Comparison of ENCODE assay signal across 31 mouse cellular contexts in genomic region chr9:91960556-91961325, GRCm38 (mm10).
DNase-seq lines count a peak whose midpoint lies in the region; ATAC-seq and TF ChIP-seq lines count a peak whose summit lies in the region.
"Had no signal": no experiment of that assay in that cellular context is flagged by ENCODE, and none has a peak within 500 bp of the region (broad histone marks: within the 10 kb centered on the region; RNA-seq: fewer than 3 reads in every experiment).

No protein-coding gene starts in this region.

- no peak overlapping the region for H3K4me3 ChIP-seq in layer of hippocampus, adult 2 months
- H3K4me3 ChIP-seq: embryonic facial prominence, embryonic 10.5 days; embryonic facial prominence, embryonic 15.5 days; forebrain, embryonic 12.5 days; heart, embryonic 12.5 days; hindbrain, embryonic 13.5 days; kidney, embryonic 15.5 days; neural tube, embryonic 13.5 days had no signal

- ATAC-seq in cerebellum, adult (ENCODE audit: insufficient number of reproducible peaks, low FRiP score, low TSS enrichment) = peak; percentile 56
- ATAC-seq: forebrain, postnatal 0 days; Patski had no signal

- no peak for TF ChIP-seq CTCF in layer of hippocampus, adult 2 months (conservative IDR thresholded peaks at IDR 0.05)

- peak overlapping the region; percentile 11; the same call in 1 of the 2 replicates for H3K27ac ChIP-seq in layer of hippocampus, adult 2 months
- H3K27ac ChIP-seq: embryonic facial prominence, embryonic 10.5 days; embryonic facial prominence, embryonic 15.5 days; forebrain, embryonic 12.5 days; hindbrain, embryonic 13.5 days; kidney, embryonic 15.5 days; liver, embryonic 14.5 days; neural tube, embryonic 13.5 days; stomach, postnatal 0 days had no signal

- DNase-seq in layer of hippocampus, adult 2 months (ENCODE audit: low spot score in 2 of 2) = peak in 1 of 2 experiments; percentile 0
- no peak for DNase-seq in layer of hippocampus, adult 18-20 months (ENCODE audit: low spot score in 2 of 2)
- DNase-seq in cerebellum, adult 8-10 months = peak; percentile 74
- DNase-seq in cerebellum, postnatal 25 days = peak; percentile 69 to 76
- DNase-seq in embryo, embryonic 9.5 days (ENCODE audit: extremely low spot score) = no peak
- DNase-seq in frontal cortex, postnatal 36 days (ENCODE audit: low spot score in 2 of 2) = no peak
- DNase-seq: adrenal gland, postnatal 14 days; forebrain, postnatal 0 days; gastrocnemius, postnatal 14 days; heart, adult 18-20 months; heart, postnatal 4 days; kidney, adult 18-20 months; kidney, postnatal 36 days; layer of hippocampus, postnatal 36 days; liver; lung, adult 2 months; lung, postnatal 10 days; right cerebral cortex, postnatal 4 days; thymus, adult 2 months; thymus, postnatal 36 days had no signal

Comparison
In these comparisons a context has a peak if more than half of its experiments do, and no peak if none do; other contexts are left out.
1. DNase-seq: peak in cerebellum, adult 8-10 months (single experiment) and cerebellum, postnatal 25 days (2 of 2); none in layer of hippocampus, adult 18-20 months (0 of 2), embryo, embryonic 9.5 days (single experiment) and frontal cortex, postnatal 36 days (0 of 2).